Mouse (Mus musculus): Measurements from ENCODE around the gene Als2cr12.
"Not testable (repeated sequence)": the region's sequence is repeated elsewhere in the genome, so short reads cannot be mapped to it uniquely, and the experiment has no call there.

The Als2cr12 gene

GRCm38 (mm10) chr1:58614424-58614823 lies 81.4 kb downstream of the Als2cr12 start:
- no peak for DNase-seq (ENCODE audit: low read depth, low spot score)

GRCm38 (mm10) chr1:58613786-58614185 lies 82.0 kb downstream of the Als2cr12 start:
- peak; percentile 75 for DNase-seq (ENCODE audit: low read depth, low spot score)

- no peak for DNase-seq (ENCODE audit: low read depth, low spot score)
These were observed 85.2 kb downstream of the Als2cr12 start for GRCm38 (mm10) chr1:58610611-58611010.

- DNase-seq (ENCODE audit: low read depth, low spot score): no peak
These were observed 85.6 kb downstream of the Als2cr12 start for GRCm38 (mm10) chr1:58610166-58610565.

DNA sequence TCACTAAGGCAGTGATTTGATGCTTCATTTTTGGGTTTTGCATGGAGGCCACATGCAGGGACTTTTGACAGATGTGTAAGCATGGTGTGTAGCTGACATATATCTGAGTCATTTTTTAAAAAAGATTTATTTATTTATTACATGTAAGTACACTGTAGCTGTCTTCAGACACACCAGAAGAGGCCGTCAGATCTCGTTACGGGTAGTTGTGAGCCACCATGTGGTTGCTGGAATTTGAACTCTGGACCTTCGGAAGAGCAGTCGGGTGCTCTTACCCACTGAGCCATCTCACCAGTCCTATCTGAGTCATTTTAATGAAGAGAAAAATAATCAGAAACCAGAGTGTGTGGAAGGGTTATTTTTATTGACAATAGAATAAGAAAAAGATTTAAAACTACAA lies 86.2 kb downstream of the Als2cr12 start:
- DNase-seq (ENCODE audit: low read depth, low spot score): not testable (repeated sequence)

DNA sequence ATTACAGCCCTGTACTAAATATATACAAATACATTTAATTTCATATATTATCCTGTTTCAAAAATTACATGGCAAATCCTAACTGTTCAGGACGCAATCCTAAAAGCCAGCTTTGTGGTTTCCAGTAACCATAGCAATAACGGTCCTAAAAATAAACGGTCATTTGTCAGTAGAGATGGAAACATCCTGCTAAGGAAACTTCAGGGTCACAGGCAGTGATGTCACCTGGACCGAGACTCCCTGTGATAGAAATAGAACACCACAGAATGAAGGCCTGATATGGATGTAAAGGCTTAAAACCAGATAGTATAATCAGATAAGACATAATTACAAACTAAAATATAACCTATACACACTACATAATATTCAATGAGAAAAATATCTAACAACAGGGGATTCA lies 92.1 kb downstream of the Als2cr12 start:
- no peak for DNase-seq (ENCODE audit: low read depth, low spot score)

DNA sequence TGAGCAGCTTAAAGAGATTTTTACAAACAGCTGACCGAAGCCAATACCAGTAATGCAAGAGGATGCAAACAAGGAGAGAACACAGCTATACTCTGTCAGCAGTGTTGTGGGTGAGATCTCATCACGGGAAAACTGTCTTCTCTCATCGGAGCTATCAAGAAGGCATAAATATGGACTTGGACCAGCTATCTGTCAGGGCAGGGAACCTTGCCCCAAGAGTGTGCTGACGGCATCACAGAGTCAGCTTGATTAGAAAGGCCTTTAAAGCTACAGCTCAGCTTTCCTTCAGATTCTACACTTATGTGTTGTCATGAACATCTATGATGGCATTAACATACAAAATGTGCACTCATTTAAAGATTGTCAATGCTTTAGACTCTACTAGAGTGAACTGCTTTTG lies 93.1 kb downstream of the Als2cr12 start:
- no peak for DNase-seq (ENCODE audit: low read depth, low spot score)
